Mouse (Mus musculus) intestine, postnatal 0 days (tissue): ENCODE data around the gene Tmem63a. TPM values are rescaled to one million over a fixed set of nuclear protein-coding genes. Genes with fewer than 3 reads are reported as not detected.

ENCODE experiments used
- ATAC-seq: fragments of 200-750 bp; cut with Nextera tagmentation; 2 replicates; pipeline ENCODE4 v1.8.0; 2017; ENCODE audit warnings: mild to moderate bottlenecking, moderate TSS enrichment, moderate library complexity
- H3K27ac ChIP-seq: fragments of 300-500 bp; sonication (generic); 2 replicates; pipeline ENCODE4 v1.5.1; 2014; ENCODE audit warnings: mild to moderate bottlenecking, low read depth, low read length, moderate library complexity
- H3K27me3 ChIP-seq: fragments of 300-500 bp; sonication (generic); replicated peaks from 2 replicates; pipeline ENCODE4 v1.6.1; 2014; ENCODE audit warnings: low read length, mixed read lengths; ENCODE audit not compliant: control insufficient read depth, insufficient read depth
- H3K36me3 ChIP-seq: fragments of 300-500 bp; sonication (generic); 2 replicates; pipeline ENCODE4 v1.6.1; 2014; ENCODE audit warnings: mild to moderate bottlenecking, moderate library complexity; ENCODE audit not compliant: control insufficient read depth, insufficient read depth
- H3K4me1 ChIP-seq: fragments of 300-500 bp; sonication (generic); replicated peaks from 2 replicates; pipeline ENCODE4 v1.6.1; 2014; ENCODE audit warnings: antibody characterized with exemption, low read length, mixed read lengths; ENCODE audit not compliant: control insufficient read depth, insufficient read depth
- H3K4me2 ChIP-seq: fragments of 300-500 bp; sonication (generic); replicated peaks from 2 replicates; pipeline ENCODE4 v1.6.1; 2014; ENCODE audit warnings: low read depth, mild to moderate bottlenecking, moderate library complexity
- H3K4me3 ChIP-seq: fragments of 300-500 bp; sonication (generic); 2 replicates; pipeline ENCODE4 v1.5.1; 2014; ENCODE audit warnings: low read depth, low read length
- H3K9ac ChIP-seq: fragments of 300-500 bp; sonication (generic); 2 replicates; pipeline ENCODE4 v1.6.1; 2014; ENCODE audit warnings: mild to moderate bottlenecking, low read depth, low read length
- H3K9me3 ChIP-seq: fragments of 300-500 bp; sonication (generic); 2 replicates; pipeline ENCODE4 v1.6.1; 2016; ENCODE audit warnings: mixed run types; ENCODE audit not compliant: control insufficient read depth
- CTCF ChIP-seq: sonication (generic); IDR thresholded peaks from 2 replicates; pipeline ENCODE4 v1.5.1; 2016; ENCODE audit warnings: low read depth, mild to moderate bottlenecking, control low read depth, antibody characterized with exemption, moderate library complexity
- WGBS: fragments of 180-500 bp; shearing (Covaris S2); extraction: QIAGEN DNeasy Blood & Tissue Kit; methylation state at CpG from one replicate; pipeline ENCODE4 v1.1.7; 2014; 5-methylcytosine and 5-hydroxymethylcytosine counted together
- polyA plus RNA-seq: library from polyadenylated mRNA; unstranded; fragments of >200 nt; fragmentation: Nextera tagmentation; extraction: Ambion mirVana; gene quantifications from 2 replicates; pipeline ENCODE4 v1.2.1, GENCODE M21; 2015

Gene Tmem63a
- polyA plus RNA-seq, 1 experiment from 2014 or later, result 9.5 TPM

DNA sequence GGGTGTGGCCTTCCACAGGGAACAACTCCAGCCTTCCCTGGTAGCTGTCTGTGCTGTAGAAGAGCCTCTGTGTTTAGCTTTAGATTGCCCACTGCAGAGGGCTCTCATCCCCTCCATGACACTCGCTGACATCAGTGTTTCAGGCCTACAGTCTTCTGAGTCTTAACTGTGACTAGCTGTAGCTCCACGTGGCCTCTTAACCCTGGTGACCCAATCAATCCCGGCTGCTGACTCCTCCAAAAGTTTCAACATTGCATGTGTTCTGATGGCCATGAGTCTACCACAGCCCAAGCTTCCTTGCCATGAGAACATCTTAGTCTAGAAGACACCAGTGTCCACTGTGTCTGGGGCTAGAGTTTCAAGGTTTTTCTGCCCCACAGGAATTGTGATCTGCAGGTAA, 48.5 kb downstream of the Tmem63a start:
- Histone ChIP-seq H3K4me3 (no peak overlapping the region), H3K27me3 (no peaks in the 10 kb centered on the region), H3K27ac (no peak overlapping the region), H3K36me3 (no peaks in the 10 kb centered on the region), H3K4me2 (no peak overlapping the region), H3K9me3 (no peaks in the 10 kb centered on the region), H3K4me1 (no peaks in the 10 kb centered on the region), H3K9ac (no peak overlapping the region)
- WGBS, result 62% methylated on average over 3 of the region's 3 CpGs
- no peak for ATAC-seq
- no peak for TF ChIP-seq CTCF

DNA sequence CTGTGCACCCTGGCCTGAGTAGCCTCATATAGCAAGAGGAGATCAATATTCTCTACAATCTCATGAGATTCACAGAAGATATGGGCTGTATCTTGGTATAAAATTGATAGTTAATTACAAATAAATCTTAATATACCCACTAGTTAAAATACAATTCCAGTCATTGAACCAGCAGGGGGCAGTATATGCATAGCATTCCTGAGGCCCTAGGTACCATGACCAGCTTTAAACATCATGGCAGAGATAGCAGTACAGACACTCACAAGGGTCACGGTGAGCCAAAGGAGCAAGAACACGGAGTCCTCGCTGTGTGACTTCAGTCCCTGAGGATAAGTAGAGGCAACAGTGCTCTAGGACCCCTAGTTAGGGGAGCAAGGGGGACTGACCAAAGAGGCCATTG, 50.0 kb downstream of the Tmem63a start:
- Histone ChIP-seq H3K27ac (no peak overlapping the region), H3K27me3 (no peaks in the 10 kb centered on the region), H3K4me2 (no peak overlapping the region), H3K9ac (no peak overlapping the region), H3K9me3 (no peaks in the 10 kb centered on the region), H3K36me3 (no peaks in the 10 kb centered on the region), H3K4me1 (no peaks in the 10 kb centered on the region), H3K4me3 (no peak overlapping the region)
- peak; percentile 85 for TF ChIP-seq CTCF
- no peak for ATAC-seq
- whole genome bisulfite sequencing, result 57% methylated on average over 3 of the region's 3 CpGs

DNA sequence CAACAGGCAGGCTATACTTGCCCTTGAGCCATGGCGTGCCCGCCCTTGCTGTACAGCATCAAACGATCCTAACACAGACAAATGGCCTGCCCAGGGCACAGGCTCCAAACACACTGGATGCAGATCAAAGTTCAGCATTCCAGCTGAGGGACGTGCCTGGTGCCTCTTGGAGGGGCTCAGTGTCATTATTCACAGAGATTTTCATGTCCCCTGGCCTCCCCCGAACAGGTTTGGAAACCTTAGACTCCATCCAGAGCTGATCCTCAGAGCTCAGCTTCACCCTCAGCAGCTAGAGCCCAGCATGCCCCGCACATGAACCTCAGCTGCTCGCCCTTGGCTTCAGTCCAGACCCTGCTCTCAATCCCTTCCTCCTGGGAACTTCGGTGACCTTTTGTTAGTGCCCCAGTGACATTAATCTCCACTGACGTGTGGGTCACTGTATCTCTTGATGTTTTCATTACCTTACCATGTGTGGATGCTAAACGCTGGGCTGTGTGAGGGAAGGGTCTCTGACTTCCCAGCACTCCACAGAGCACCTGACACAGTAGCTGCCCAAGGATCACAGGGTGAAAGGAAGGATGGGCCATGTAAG, 58.5 kb downstream of the Tmem63a start:
- Histone ChIP-seq H3K27ac (no peak overlapping the region), H3K4me2 (no peak overlapping the region), H3K9me3 (no peaks in the 10 kb centered on the region), H3K9ac (no peak overlapping the region), H3K4me1 (no peaks in the 10 kb centered on the region), H3K36me3 (no peaks in the 10 kb centered on the region), H3K4me3 (no peak overlapping the region), H3K27me3 (no peaks in the 10 kb centered on the region)
- no peak for TF ChIP-seq CTCF
- WGBS, result 27% methylated on average over 10 of the region's 10 CpGs
- no peak for ATAC-seq

DNA sequence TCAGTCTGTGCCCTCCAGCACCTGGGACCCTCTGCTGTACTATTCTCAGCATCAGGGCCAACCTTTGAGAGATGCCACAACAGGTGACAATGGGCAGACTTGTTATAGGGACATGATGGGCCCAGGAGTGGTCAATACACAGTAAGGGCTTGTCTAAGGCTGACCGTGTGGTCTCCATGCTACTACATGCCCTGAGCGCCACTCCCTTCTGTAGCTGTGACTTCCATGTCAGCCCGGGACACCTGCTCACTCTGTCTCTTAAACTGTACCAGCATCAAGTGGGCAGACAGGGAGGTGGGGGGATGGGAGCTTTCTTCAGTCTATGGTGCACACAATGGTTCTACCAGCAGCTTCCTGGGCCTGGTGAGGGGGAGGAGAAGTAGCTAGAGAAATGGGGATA, 59.1 kb downstream of the Tmem63a start:
- no peak overlapping the region for H3K4me3 ChIP-seq
- no peaks in the 10 kb centered on the region for H3K36me3 ChIP-seq
- no peak overlapping the region for H3K27ac ChIP-seq
- H3K27me3 ChIP-seq, result no peaks in the 10 kb centered on the region
- TF ChIP-seq CTCF, result no peak
- 87% methylated on average over 3 of the region's 3 CpGs for WGBS
- H3K4me2 ChIP-seq, result no peak overlapping the region
- no peak overlapping the region for H3K9ac ChIP-seq
- H3K9me3 ChIP-seq, result no peaks in the 10 kb centered on the region
- H3K4me1 ChIP-seq, result no peaks in the 10 kb centered on the region
- no peak for ATAC-seq

DNA sequence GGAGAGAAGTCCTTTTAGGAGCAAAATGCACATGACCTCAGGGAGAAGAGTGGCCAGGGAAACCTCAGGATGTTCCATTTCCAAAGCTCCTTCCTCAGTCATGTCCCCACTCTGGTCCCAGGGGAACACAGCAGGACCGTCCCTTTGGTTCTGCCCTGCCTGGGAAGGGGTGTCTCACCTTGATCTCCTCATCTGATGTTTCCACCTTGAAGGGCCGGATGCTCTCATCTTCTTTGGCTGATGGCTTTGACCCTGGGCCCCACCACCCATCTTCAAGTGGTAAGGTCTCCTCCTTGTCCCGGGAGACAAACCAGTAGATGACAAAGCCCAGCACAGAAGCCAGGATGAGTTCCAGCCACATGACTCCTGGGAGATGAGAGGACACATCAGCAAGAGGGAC, 59.5 kb downstream of the Tmem63a start:
- no peak for ATAC-seq
- no peak overlapping the region for H3K27ac ChIP-seq
- H3K36me3 ChIP-seq, result no peaks in the 10 kb centered on the region
- no peak overlapping the region for H3K4me3 ChIP-seq
- H3K9me3 ChIP-seq, result no peaks in the 10 kb centered on the region
- no peak overlapping the region for H3K9ac ChIP-seq
- H3K27me3 ChIP-seq, result no peaks in the 10 kb centered on the region
- TF ChIP-seq CTCF, result no peak
- no peak overlapping the region for H3K4me2 ChIP-seq
- no peaks in the 10 kb centered on the region for H3K4me1 ChIP-seq
- 91% methylated on average over 3 of the region's 3 CpGs for WGBS

DNA sequence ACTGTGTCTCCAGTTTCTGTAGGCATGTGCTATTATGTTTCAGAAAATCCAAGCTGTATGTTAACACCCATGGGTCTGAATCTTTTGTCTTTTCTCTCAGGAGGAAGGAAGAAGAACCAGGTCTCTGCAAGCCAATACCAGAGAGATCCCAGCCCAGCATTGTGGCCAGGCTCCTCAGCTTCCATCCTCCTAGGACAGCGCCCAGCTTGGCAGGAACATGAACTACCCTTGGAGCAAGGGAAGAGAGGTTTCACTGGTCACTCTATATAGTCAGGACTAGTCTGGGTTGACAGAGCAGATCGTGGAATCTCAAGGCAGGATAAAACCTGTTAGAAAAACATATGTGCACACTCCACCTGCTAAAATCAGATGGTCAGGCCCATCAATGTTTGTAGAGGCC, 61.6 kb downstream of the Tmem63a start:
- no peaks in the 10 kb centered on the region for H3K36me3 ChIP-seq
- WGBS, result 78% methylated on average over 2 of the region's 2 CpGs
- H3K27me3 ChIP-seq, result no peaks in the 10 kb centered on the region
- no peaks in the 10 kb centered on the region for H3K9me3 ChIP-seq
- H3K9ac ChIP-seq, result no peak overlapping the region
- ATAC-seq, result no peak
- no peaks in the 10 kb centered on the region for H3K4me1 ChIP-seq
- H3K4me3 ChIP-seq, result no peak overlapping the region
- TF ChIP-seq CTCF, result no peak
- no peak overlapping the region for H3K27ac ChIP-seq
- H3K4me2 ChIP-seq, result no peak overlapping the region

DNA sequence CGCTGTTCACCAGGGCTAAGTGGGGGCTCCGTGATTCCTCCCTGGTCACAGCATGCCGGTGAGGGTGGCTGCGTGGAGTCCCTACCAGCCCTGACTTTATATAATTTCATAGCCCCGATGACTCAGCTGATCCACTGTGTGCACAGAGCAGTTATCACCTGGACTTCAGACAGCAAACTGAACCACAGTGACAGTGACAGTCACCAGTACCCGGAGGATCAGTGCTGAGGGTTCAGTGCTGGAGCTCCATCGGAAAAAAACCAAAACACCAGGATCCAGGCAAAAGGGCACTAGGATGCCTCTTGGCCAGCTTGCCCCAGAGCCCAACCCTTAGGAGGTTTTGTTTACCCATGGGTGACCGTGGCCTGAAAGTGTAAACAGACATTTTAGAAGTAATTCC, 63.2 kb downstream of the Tmem63a start:
- ATAC-seq, result peak; percentile 54; the same call in 1 of the 2 replicates
- Histone ChIP-seq H3K27me3 (no peaks in the 10 kb centered on the region), H3K4me1 (no peaks in the 10 kb centered on the region), H3K4me2 (no peak overlapping the region), H3K9ac (no peak overlapping the region), H3K36me3 (no peaks in the 10 kb centered on the region), H3K4me3 (no peak overlapping the region), H3K9me3 (no peaks in the 10 kb centered on the region), H3K27ac (no peak overlapping the region)
- TF ChIP-seq CTCF, result no peak
- 45% methylated on average over 8 of the region's 8 CpGs for WGBS
